Mouse (Mus musculus) right cerebral cortex, postnatal 10 days (tissue): ENCODE measurements around the gene Sdk2.

ENCODE experiments used
- DNase-seq, 2 experiments: peaks; one replicate each; pipeline ENCODE4 v3.0.0; 2021; ENCODE audit warnings: low spot score in 2 of 2

Gene Sdk2

DNA sequence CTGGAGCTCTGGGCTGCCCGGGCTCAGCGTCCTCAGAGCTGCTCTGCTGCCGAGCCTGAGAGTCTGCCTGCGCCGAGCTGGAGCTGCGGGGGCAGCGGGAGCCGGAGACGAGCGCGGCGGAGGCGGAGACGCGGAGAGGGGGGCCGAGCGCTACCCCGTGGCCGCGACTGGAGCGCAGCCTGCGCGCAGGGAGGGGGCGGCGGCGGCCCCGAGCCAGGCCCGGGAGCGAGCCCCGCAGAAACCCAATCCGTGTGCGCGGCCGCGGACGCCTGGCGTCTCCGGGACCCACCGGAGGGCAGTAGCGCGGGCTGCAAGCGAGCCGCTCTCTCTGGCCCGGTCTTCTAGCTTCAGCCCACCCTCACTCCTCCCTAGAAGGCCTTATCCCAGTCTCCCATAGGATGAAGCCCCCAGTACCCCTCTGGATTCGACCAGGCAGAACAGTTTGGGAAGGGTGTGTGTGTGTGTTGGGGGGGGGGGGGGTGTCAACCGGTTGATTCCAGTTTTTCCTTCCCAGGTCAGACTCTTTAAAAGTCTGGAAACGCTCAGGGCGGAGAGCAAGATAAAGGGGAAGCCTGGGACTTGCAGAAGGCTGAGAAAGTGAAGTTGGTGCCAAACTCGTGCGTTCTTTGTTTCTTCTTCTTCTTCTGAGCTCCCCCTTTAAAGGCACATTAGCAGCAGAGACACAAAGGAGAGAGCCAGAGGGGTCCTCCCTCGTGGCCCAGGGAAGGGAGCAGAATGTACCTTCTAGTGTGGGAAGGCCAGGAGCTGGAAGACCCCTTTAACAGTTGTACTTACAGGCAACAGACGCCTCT is at the start of gene Sdk2:
Gene Sdk2, minus strand, starts transcription at position 96 of the 812 bp plus-strand sequence.
- peak; percentile 89 for DNase-seq

DNA sequence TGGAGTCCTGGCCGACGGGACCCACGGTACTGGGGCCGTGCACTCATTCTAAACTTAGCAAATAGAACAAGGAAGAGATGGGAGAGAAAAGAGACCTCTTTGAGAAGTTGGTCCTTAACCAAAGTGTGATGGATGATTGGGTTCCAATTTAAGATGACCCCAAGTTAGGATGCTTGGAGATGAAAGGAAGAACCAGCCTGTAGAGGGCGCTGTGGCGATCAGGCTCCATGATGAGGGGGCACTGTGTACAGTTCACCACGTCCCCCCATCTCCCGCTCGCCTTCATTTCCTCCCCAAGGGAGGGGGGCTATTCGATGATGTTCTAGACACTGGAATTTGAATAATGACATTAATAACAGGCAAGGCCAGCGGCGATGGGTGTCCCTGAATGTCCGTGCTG is 48.2 kb upstream of the Sdk2 start:
- DNase-seq: no peak

DNA sequence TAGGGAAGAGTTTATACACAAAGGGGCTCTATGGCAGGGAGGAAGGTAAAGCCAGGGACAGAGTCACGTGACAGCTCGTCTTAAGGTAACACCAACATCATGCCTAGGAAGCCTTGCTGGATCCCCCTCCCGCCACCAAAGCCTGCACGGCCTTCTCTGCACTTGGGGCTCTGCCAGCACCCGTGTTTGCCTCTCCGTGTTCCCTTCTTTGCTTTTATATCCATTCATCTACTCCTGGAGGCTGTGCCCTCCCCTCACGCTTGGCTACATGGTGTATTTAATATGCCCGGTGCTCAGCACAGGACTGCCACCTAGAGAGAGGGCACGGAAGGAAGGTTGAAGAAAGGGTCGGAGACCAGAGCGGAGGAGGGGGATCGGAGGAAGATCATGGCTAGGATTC is 47.8 kb upstream of the Sdk2 start:
- DNase-seq: no peak

DNA sequence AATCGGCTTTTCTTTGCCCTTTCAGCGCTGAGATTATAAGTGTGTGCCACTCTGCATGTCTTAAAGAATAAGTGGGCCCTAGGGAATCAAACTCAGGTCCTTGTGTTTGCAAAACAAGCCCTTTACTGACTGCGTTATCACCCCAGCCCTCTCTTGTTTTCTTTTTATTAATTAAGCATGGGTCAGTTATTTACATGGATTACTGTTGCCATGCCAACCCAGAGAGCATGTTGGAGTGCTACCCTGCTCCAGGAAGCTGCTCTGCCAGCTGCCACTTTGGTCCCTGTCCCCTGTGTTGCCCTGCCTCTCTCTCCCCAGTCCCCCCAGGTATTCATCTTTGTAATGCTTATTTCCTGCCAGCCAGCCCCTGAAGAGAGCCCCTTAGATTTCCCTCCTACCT is 44.0 kb upstream of the Sdk2 start:
- no peak for DNase-seq

DNA sequence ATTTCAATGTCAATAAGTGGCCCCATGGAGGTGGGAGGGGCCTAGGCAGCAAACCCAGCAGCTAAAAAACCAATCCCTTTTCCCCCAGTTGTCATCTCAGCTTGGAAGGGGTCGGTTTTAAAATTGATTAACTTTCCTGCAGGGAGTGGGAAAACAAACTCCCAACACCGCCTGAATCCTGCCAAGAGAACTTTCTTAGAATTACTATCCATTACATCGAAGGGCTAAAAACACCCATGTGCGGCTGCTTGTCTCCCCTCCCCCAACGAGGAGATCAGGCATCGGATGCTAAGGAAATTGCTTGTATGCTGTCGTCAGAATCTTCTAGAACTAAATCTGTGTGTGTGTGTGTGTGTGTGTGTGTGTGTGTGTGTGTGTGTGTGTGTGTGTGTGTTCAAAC is 26.8 kb upstream of the Sdk2 start:
- DNase-seq: no peak

DNA sequence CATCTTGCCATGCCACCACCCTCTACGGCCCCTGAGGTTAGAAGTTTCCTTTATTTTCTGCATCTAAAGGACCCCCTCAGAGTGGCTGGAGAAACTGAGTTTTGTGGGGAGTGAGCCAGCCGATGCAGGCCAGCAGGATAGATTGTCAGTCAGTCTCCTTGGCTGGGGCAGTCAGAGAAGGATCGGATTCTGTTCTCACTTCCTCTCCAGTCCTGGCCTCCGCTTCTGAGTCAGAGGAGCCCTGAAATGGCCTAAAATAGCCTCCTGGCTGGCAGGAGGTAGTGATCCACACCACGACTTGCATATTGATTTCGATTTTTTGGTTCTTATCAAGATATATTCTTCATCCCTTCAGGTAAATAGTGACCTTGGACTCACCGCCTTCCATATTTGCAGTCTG is 26.3 kb upstream of the Sdk2 start:
- no peak for DNase-seq

DNA sequence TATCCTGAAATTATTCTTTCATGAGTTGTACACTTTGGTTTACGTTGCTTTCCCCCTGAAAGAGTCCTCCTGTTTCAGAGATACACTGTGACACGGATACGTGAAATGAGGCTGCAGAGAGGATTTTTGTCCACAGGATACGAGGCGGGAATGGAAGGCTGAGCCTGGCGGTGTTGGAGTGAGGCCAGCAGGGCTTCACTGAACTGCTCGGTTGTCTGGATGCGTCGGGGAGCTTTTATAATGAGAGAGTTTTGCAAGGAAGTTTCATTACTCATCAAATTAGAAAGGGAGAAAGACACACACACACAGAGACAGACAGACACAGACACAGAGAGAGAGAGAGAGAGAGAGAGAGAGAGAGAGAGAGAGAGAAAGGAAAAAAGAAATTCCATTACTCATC is 13.8 kb upstream of the Sdk2 start:
- peak; percentile 42 to 61 for DNase-seq

DNA sequence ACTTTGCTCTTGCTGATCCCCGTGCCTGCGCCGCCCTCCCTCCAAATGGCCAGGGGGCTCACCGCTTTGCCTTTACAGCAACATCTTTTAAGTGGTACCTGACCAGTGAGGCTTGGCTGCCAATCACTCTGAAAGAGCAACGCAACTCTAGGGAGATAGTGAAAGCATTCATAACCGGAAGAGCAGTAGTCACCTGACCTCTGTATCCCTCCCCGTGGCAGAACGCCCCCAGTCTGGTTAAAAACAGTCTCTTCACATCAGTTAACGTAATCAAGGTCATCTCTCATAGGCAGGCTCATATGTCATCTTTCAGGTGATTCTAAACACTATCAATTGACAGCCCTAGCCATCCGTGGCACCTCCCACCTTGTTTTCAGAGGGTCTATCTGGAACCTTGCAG is 5.8 kb upstream of the Sdk2 start:
- DNase-seq: no peak

DNA sequence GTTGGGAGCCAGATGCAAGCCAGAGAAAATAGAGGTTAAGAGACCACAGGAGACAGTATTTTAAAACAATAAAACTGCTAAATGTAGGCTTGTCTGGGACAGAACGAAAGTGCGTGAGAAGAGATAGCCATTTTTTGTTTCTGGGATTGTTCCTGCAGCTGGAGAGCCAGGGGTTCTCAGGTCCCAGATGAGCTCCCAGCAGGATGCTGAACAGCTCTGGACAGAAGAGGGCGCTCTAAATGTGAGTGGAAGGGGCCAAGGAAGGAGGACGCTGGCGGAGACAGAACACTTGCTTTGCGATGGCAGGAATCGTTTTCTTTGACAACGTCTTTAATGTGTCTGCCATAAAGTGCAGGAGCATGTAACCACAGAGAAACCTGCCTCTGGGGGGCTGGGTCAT is 5.2 kb upstream of the Sdk2 start:
- peak in 1 of 2 experiments; percentile 66 for DNase-seq

DNA sequence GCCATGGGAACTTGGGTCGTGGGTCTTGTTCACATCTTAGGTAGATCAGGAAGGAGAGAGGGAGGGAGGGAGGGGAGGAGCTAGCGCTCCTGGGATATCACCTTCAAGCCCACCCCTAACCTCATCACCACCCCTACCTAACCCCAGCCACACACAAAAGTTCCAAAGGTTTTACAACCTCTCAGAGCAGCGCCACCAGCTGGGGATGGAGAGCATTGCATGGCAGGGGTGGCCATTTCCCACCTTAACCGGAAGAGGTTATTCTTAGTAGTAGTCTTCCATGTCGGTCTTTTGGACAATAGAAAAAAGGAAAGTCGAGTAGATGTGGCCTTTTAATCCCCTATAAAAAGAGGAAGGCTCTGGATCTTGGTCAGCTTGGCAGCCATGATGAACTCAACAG is 4.0 kb upstream of the Sdk2 start:
- DNase-seq: no peak

DNA sequence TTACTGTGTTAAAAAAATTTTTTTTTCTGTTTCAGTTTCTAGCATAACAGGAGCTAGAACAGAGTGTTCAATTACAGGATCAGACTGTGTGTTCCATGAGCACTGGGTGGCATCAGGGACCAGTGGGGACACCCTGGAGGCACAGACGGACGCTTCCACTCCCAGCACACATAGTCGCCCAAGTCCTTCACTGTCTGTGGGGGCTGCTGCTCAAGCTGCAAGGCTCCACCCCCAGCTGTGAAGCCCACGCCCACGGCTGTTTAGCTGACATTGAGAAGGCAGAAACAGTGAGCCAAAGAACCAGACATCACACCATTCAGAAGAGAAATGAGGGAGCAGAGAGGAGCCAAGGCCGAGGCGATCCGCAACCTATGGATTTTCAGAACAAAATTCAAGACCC is 3.3 kb upstream of the Sdk2 start:
- no peak for DNase-seq

DNA sequence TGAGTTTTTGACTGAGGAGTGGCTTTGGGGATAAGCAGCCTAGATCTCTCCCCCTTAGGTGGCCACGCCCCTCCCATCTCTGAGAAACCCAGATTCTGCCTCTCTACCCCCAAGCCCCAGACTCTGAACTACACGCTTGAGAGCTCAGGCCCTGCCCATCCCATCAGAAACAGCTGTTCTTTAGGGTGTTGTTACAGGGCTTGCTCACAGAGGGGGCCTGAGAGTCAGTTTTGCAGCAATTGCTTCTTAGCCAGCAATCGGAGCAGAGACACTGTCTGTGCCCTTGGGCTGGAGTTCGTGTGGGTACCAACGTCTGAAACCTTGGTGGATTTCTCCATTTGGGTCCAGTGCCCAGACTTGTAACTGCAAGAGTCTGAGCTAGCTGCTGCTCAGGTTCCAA is 1.5 kb upstream of the Sdk2 start:
- DNase-seq: peak; percentile 70 to 76

DNA sequence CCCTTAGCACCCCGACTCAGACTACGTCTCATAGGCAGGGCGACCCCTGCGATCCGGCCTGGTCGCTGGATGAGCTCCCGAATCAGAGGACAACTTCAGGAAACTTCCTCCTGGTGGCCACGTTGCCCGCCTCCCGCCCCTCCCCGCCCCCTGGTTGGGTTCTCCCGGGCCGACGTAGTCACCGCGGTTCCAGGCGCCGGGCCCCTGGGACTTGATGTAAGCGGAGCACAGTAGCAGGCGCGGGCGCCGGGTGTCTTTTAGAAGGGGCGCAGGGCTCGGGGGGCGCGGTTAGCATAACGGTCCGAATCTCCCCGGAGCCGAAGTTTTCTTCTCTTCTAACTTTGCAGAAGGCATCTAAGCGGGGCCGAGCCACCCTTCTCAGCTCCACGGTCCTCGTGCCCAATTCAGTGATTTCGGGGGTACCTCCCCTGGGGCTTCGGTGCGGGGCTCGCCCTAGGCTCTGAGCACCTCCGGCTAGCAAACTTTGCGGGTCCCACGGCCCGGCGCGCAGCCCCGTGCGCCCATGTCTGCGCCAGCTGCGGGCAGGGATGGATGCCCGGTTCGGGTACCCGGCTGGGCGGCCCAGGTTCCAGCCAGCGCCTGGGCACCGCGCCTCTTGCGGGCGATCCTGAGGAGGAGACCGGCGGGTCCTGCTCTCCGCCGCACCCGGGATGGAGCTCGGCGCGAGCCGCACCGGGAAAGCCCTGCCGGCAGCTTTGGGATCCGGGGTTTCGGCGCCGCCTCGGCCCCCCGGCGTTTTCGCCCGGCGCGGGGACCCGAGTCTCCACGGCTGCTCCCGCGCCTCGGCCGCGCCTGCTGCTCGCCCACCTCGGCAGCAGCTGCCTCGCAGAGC is 522 bp downstream of the Sdk2 start:
- peak; percentile 37 to 39 for DNase-seq

DNA sequence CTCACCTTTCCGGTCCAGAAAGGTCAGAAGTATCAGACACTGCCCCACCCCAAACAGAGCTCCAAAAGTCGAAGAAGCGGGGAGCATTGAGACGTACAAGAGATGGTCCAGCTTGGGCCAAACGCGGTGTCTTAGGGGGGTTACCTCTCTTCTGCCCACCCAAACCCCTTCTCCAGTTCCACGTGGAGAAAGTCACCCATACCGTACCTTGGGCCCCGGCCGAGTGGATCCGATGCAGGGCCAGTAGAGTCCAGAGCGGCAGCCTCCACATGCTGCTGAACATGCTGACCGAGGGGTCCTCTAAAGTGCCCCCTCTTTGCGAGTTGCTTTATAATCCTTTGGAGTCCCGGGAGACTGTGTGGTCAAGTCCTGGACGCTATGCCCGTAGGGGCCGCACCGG is 1.2 kb downstream of the Sdk2 start:
- peak in 1 of 2 experiments; percentile 35 for DNase-seq

DNA sequence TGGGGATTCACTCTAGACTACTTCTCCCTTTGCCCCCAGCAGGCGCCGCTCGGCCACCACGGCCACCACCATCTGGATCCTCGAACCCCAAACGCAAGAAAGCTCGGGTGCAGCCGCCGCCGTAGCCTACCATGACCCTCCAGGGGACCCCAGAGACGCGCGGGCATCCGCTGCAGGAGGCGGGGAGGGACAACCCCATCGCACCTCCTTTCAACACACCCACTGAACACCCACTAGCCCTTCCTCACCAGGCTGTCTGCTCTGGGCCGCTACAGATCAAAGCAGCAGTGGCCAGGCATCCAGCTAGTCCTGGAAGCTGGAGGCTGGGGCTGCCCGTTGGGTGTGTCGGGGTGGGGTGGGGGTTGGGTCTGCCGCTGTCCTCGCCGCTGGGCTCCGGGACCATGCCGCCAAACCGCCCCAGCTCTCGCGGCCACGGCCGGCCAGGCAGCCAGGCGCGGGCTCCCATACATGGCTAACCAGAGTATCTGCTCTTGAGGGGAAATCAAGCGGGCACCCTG is 1.9 kb downstream of the Sdk2 start:
- DNase-seq: peak in 1 of 2 experiments; percentile 40

DNA sequence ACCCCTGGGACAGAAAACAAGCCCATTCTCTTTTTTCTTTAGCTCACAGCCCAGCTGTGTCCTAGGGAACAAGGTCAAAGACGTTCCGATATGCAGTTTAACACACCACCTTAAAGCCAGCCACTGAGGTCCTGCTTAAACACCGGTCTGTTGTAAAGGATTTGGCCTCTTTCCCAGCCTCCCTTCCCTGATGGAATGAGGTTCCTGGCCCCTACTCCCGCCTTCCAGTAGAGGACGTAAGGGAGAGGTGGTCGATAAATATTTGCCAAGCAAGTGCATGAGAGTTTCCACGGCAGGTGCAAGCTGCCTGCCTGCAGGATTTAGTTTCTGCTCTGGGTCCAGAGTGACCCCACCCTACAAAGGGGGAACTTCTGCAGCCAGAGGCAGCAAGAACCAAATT is 4.9 kb downstream of the Sdk2 start:
- no peak for DNase-seq

DNA sequence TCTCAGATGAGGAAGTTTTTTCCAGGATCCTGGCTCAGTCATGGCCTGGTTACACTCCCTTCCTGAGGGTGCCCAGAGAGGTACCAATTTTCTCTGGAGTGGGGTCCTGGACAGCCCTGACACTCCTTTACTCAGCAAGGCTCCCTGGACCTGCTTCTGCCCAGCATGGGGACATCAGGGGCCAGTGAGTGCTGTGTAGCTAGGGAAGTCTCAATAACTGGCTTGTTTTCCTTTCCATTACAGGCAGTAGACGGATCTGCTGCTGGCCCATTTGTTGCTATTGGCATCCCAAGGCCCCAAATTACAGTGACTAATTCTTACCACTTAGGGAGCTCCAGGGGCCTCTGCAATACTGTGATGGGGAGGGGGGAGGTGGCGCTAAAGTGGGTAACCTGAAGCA is 5.6 kb downstream of the Sdk2 start:
- DNase-seq: no peak

DNA sequence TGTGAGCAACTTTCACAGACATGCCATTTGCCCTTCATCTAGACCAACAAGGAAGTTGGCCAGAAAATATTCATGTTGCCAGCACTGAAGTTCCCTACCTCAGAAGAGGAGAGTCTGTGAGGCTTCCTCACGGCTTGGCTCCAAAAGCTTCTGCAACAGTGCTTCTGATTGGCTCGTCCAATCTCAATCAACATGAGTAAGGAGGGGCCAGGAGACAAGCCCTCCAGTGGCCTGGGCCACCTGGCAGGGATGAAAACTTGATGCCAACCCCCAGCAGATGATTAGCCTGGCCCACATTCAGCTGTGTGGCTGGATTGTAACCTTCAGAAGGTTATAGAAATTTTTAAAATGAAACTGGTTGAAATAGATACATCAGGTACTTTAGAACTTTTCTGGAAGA is 10.5 kb downstream of the Sdk2 start:
- DNase-seq: no peak

DNA sequence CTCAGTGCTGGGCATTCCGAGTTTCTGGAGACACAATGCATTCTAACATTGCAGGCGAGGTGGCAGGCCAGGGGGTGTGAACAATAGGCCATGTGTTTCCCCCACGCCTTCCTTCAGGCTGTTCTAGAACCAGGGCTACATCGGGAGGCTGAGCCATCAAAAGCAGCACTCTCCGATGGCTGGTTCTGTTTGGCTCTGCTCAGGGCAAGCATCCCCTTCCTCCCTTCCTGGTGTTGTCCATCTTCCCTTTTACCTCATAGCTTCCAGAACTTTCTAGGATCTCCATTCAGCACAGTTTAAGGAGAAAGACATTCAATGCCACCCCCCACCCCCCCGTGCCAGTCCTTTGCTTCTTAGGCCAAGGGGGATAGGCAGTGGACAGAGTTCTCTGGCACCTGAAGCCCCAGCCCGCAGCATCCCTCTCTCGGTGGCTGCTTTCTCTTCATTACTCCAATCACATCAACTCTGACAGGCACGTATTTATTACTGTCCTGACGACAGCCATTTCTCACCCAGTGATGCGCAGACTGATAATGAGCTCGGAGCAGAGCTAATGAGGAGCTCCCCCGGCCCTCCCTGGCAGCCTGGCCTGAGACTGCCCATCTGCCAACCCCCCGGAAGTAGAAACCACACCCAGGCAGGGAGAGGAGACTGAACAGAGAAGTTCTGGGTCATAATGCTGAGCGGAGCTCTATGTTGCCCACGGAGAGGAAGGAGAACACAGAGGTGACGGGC is 12.1 kb downstream of the Sdk2 start:
- no peak for DNase-seq

DNA sequence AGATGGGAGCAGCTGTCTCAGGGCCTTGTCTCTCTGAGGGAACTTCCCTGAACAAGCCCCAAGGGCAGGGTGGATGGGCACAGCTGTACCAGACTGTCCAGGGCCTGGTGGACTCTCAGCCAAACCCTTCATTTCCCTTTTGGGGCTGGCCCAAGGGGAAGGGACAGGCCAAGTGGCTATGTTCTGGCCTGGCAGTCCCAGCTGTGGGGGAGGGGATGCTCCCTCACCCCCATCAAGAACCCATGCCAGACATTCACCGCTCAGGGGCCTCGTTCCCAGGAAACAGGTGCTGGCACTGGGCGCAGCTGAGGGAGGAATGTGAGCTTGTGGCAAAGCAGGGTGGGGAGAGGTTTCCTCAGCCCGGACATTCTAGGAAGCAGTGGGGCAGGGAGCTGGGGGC is 15.5 kb downstream of the Sdk2 start:
- peak; percentile 51 to 59 for DNase-seq

DNA sequence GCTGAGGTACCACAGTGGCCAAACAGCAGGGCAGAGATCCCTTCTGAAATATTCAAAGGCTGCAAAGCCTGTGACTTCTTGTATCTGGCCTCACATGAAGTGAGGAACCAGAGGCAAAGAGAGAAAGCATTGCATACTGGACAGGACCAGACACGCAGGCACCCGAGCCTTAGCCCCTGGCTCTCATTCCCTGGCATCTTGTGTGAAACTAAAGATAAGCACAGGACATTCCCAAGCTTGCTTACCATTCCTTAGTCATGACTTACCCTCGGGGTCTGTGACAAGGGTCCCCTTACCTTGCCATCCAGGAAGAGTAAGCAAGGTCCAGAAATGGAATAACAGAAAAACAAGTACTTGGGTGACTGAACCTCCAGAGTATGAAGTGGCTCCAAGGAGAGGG is 16.3 kb downstream of the Sdk2 start:
- no peak for DNase-seq

DNA sequence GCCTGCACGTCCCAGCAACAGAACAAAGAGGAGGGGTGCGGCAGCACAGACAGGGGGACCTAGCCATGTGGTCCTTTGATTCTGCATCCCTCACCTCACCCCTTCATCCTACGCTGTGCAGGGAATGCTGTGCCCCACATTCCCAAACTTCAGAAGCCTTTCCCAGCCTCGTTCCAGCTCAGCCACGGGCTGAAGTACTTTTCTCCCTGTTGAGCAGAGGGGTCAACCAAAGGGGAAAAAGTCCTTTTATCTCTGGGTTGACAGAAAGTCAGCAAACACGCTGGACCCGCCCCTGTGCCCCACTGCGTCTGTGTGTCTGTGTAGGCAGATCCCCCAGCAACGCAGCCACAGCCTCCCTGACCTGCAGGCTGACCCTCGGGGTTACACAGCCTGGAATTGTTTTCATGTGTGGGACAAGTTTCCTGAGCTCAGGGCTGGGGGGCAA is 18.9 kb downstream of the Sdk2 start:
- no peak for DNase-seq
